ENCODE assay signal across 7 mouse cellular contexts in the genomic region with DNA sequence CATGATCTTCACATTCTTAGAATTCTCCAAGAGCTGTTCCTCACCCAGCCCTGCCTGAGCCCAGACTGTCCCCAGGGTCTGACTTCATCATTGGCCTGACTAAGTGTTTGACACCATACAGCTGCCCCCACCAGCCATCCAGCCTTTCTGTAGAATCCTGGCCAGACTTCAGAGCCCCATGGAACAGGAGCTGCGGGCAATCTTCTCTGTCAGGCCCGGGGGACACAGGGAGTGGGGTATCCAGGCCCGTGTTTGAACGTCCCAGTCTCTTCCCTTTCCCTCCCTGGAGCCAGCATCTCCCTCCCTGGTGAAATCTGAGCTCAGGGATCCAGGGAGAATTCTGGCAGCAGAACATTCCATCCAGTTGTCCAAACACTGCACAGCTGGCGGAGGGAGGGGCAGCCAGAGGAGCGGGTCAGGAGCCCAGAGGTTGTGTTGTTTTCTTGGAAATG. TPM values are rescaled to one million over a fixed set of nuclear protein-coding genes. Genes with fewer than 3 reads are reported as not detected.
DNase-seq lines count a peak whose midpoint lies in the region; ATAC-seq lines count a peak whose summit lies in the region.

No protein-coding gene starts in this region.

- DNase-seq in ZHBTc4 (ENCODE audit: low read depth, low spot score): peak; percentile 73
- no peak for DNase-seq in cerebellum, postnatal 4 days (ENCODE audit: low spot score in 2 of 2)
- no peak for DNase-seq in layer of hippocampus, adult 8-10 months (ENCODE audit: low spot score in 2 of 2)

- no peaks in the 10 kb centered on the region for H3K9me3 ChIP-seq in embryonic facial prominence, embryonic 15.5 days (replicated peaks)
- H3K9me3 ChIP-seq in hindbrain, embryonic 12.5 days (replicated peaks): no peaks in the 10 kb centered on the region
- H3K9me3 ChIP-seq in lung, embryonic 15.5 days: no peaks in the 10 kb centered on the region

- no peak overlapping the region for H3K4me3 ChIP-seq in embryonic facial prominence, embryonic 15.5 days (replicated peaks)
- H3K4me3 ChIP-seq in hindbrain, embryonic 12.5 days: no peak overlapping the region
- H3K4me3 ChIP-seq in lung, embryonic 15.5 days: no peak overlapping the region

- peak overlapping the region; percentile 92 for H3K27ac ChIP-seq in embryonic facial prominence, embryonic 15.5 days (replicated peaks)
- H3K27ac ChIP-seq in hindbrain, embryonic 12.5 days: peak overlapping the region; percentile 69; the same call in 1 of the 2 replicates
- peak overlapping the region; percentile 89 for H3K27ac ChIP-seq in lung, embryonic 15.5 days

- no peaks in the 10 kb centered on the region for H3K36me3 ChIP-seq in embryonic facial prominence, embryonic 15.5 days
- H3K36me3 ChIP-seq in hindbrain, embryonic 12.5 days: no peaks in the 10 kb centered on the region
- H3K36me3 ChIP-seq in lung, embryonic 15.5 days: no peaks in the 10 kb centered on the region

- H3K27me3 ChIP-seq in embryonic facial prominence, embryonic 15.5 days: no peaks in the 10 kb centered on the region
- no peaks in the 10 kb centered on the region for H3K27me3 ChIP-seq in hindbrain, embryonic 12.5 days
- no peaks in the 10 kb centered on the region for H3K27me3 ChIP-seq in lung, embryonic 15.5 days

- no peak overlapping the region for H3K9ac ChIP-seq in embryonic facial prominence, embryonic 15.5 days
- H3K9ac ChIP-seq in hindbrain, embryonic 12.5 days: no peak overlapping the region
- peak overlapping the region; percentile 35; the same call in 1 of the 2 replicates for H3K9ac ChIP-seq in lung, embryonic 15.5 days

- 9% methylated on average over 6 of the region's 6 CpGs for WGBS in embryonic facial prominence, embryonic 15.5 days
- WGBS in hindbrain, embryonic 12.5 days: 53% methylated on average over 6 of the region's 6 CpGs
- 5% methylated on average over 6 of the region's 6 CpGs for WGBS in lung, embryonic 15.5 days

- peak; percentile 53 for ATAC-seq in embryonic facial prominence, embryonic 15.5 days (ENCODE audit: insufficient number of reproducible peaks, low FRiP score, low TSS enrichment, low read depth)
- ATAC-seq in hindbrain, embryonic 12.5 days (ENCODE audit: low FRiP score): no peak
- peak; percentile 64 for ATAC-seq in lung, embryonic 15.5 days (ENCODE audit: borderline replicate concordance, extremely low read depth, low FRiP score, low TSS enrichment)
- no peak for ATAC-seq in cerebellum, adult (ENCODE audit: insufficient number of reproducible peaks, low FRiP score, low TSS enrichment)

- peaks cover 38% of the 10 kb centered on the region for H3K4me1 ChIP-seq in embryonic facial prominence, embryonic 15.5 days
- peaks cover 19% of the 10 kb centered on the region for H3K4me1 ChIP-seq in hindbrain, embryonic 12.5 days
- peaks cover 36% of the 10 kb centered on the region for H3K4me1 ChIP-seq in lung, embryonic 15.5 days

- H3K4me2 ChIP-seq in embryonic facial prominence, embryonic 15.5 days (replicated peaks): no peak overlapping the region
- no peak overlapping the region for H3K4me2 ChIP-seq in hindbrain, embryonic 12.5 days (replicated peaks)
- H3K4me2 ChIP-seq in lung, embryonic 15.5 days: no peak overlapping the region

RNA-seq across cellular contexts. Expression of gene Rab3il1, which starts 11.4 kb away (rescaled TPM):
- polyA plus RNA-seq in embryonic facial prominence, embryonic 15.5 days (2015; fragmentation: Nextera tagmentation; extraction: Ambion mirVana): 45.8 and 46.1 TPM in 2 replicates
- polyA plus RNA-seq in hindbrain, embryonic 12.5 days (2016; fragmentation: Nextera tagmentation; extraction: Ambion mirVana): 35.4 and 40.0 TPM in 2 replicates
- 31.5 and 33.1 TPM in 2 replicates for polyA plus RNA-seq in lung, embryonic 15.5 days (2015; fragmentation: Nextera tagmentation; extraction: Ambion mirVana)
- 10 to 100 TPM in 3 of 4 experiments, 1 to 10 TPM in 1; 9.4 to 20.4 (median 14.0) TPM for total RNA-seq in layer of hippocampus, adult 8-10 months (2022)

RNA-seq across cellular contexts. Expression of gene Best1, which starts 11.4 kb away (rescaled TPM):
- polyA plus RNA-seq in embryonic facial prominence, embryonic 15.5 days (2015; fragmentation: Nextera tagmentation; extraction: Ambion mirVana): 1.2 and 1.9 TPM in 2 replicates
- polyA plus RNA-seq in hindbrain, embryonic 12.5 days (2016; fragmentation: Nextera tagmentation; extraction: Ambion mirVana): 0.94 and 1.1 TPM in 2 replicates
- 1.1 TPM in 2 replicates for polyA plus RNA-seq in lung, embryonic 15.5 days (2015; fragmentation: Nextera tagmentation; extraction: Ambion mirVana)
- 1 to 10 TPM in 2 of 4 experiments, under 1 TPM in 2; 0.76 to 2.1 (median 1.1) TPM for total RNA-seq in layer of hippocampus, adult 8-10 months (2022)

RNA-seq across cellular contexts. Expression of gene Fads3, which starts 28.5 kb away (rescaled TPM):
- polyA plus RNA-seq in embryonic facial prominence, embryonic 15.5 days (2015; fragmentation: Nextera tagmentation; extraction: Ambion mirVana): 16.4 and 17.3 TPM in 2 replicates
- 13.1 and 16.6 TPM in 2 replicates for polyA plus RNA-seq in hindbrain, embryonic 12.5 days (2016; fragmentation: Nextera tagmentation; extraction: Ambion mirVana)
- polyA plus RNA-seq in lung, embryonic 15.5 days (2015; fragmentation: Nextera tagmentation; extraction: Ambion mirVana): 54.5 and 64.1 TPM in 2 replicates
- total RNA-seq in layer of hippocampus, adult 8-10 months (2022): 10 to 100 TPM; 23.6 to 33.3 (median 25.8) TPM

RNA-seq across cellular contexts. Expression of gene Fth1, which starts 32.5 kb away (rescaled TPM):
- polyA plus RNA-seq in embryonic facial prominence, embryonic 15.5 days (2015; fragmentation: Nextera tagmentation; extraction: Ambion mirVana): 1,601 and 1,694 TPM in 2 replicates
- 1,445 and 1,581 TPM in 2 replicates for polyA plus RNA-seq in hindbrain, embryonic 12.5 days (2016; fragmentation: Nextera tagmentation; extraction: Ambion mirVana)
- 1,860 and 1,896 TPM in 2 replicates for polyA plus RNA-seq in lung, embryonic 15.5 days (2015; fragmentation: Nextera tagmentation; extraction: Ambion mirVana)
- 1,000 to 10,000 TPM; 3,051 to 4,196 (median 3,526) TPM for total RNA-seq in layer of hippocampus, adult 8-10 months (2022)

Comparison
In these comparisons a context has a peak if more than half of its experiments do, and no peak if none do; other contexts are left out.
1. ATAC-seq: peak in embryonic facial prominence, embryonic 15.5 days (single experiment) and lung, embryonic 15.5 days (single experiment); none in hindbrain, embryonic 12.5 days (single experiment) and cerebellum, adult (single experiment).
2. Peak in every context shown above with its lines, with median percentiles within 50 percentile points of each other: H3K27ac ChIP-seq.